ENCODE assay signal across 9 mouse cellular contexts in the genomic region with DNA sequence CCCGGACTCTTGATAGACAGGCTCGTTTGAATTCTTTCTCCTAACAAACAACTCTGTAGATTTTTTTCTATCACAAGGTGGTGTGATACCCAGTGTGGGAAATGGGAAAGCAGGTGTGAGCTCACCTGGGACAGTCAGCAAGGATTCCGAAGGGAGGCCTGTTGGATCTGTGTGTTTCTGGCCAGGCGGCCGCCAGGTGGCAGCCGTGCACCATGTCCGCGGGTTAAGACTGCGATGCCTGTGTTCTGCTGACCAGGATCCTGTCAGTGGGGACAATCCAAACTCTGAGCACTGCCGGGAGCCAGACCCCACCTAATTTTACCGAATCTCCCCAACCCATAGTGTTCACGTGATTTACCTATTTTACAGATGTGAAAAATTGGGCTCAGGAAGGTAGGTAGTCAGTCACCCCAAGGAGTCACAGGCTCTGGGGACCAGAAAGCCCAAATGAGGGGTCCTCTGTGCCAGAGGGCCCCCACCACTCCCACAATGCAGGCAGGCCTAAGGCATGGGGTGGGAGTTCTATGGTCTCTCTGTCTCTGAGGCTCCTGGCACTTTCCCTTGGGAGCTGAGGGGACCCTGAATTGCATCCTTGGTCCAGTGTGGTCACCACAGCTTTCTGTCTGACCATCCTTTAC.
DNase-seq lines count a peak whose midpoint lies in the region; ATAC-seq lines count a peak whose summit lies in the region.
"Had no signal": no experiment of that assay in that cellular context is flagged by ENCODE, and none has a peak within 500 bp of the region (broad histone marks: within the 10 kb centered on the region; RNA-seq: fewer than 3 reads in every experiment).

No protein-coding gene starts in this region.

- no peak overlapping the region for H3K4me3 ChIP-seq in embryonic facial prominence, embryonic 14.5 days (ENCODE audit: low read depth, low read length)
- no peak overlapping the region for H3K4me3 ChIP-seq in limb, embryonic 12.5 days (replicated peaks)
- H3K4me3 ChIP-seq in midbrain, embryonic 15.5 days, result no peak overlapping the region

- H3K4me1 ChIP-seq in embryonic facial prominence, embryonic 14.5 days (ENCODE audit: control insufficient read depth, insufficient read depth, low read length), result peaks cover 4% of the 10 kb centered on the region; the same call in 1 of the 2 replicates
- H3K4me1 ChIP-seq in limb, embryonic 12.5 days (replicated peaks), result peaks cover 6% of the 10 kb centered on the region; the same call in 1 of the 2 replicates
- H3K4me1 ChIP-seq in midbrain, embryonic 15.5 days, result no peaks in the 10 kb centered on the region

- peak; percentile 80 for DNase-seq in 3T3-L1 (ENCODE audit: low read depth, low spot score)
- peak; percentile 84 to 89 for DNase-seq in adrenal gland, postnatal 36 days
- peak; percentile 77 for DNase-seq in embryonic facial prominence, embryonic 14.5 days (ENCODE audit: low spot score)
- DNase-seq in heart, adult 9 months (ENCODE audit: low spot score in 2 of 2), result peak; percentile 73 to 84
- DNase-seq in kidney, adult 8-10 months, result peak; percentile 71 to 86
- peak; percentile 56 for DNase-seq in spleen, adult 12 weeks (ENCODE audit: low spot score)

- H3K36me3 ChIP-seq in embryonic facial prominence, embryonic 14.5 days (ENCODE audit: control insufficient read depth, insufficient read depth, low read length), result peaks cover 9% of the 10 kb centered on the region; the same call in 1 of the 2 replicates
- peaks cover 10% of the 10 kb centered on the region for H3K36me3 ChIP-seq in limb, embryonic 12.5 days
- no peaks in the 10 kb centered on the region for H3K36me3 ChIP-seq in midbrain, embryonic 15.5 days (replicated peaks)

- no peak overlapping the region for H3K9ac ChIP-seq in embryonic facial prominence, embryonic 14.5 days (ENCODE audit: low read depth, low read length)
- no peak overlapping the region for H3K9ac ChIP-seq in limb, embryonic 12.5 days (replicated peaks)
- H3K9ac ChIP-seq in midbrain, embryonic 15.5 days, result no peak overlapping the region

- no peak overlapping the region for H3K4me2 ChIP-seq in embryonic facial prominence, embryonic 14.5 days (ENCODE audit: low read depth, low read length)
- no peak overlapping the region for H3K4me2 ChIP-seq in limb, embryonic 12.5 days
- no peak overlapping the region for H3K4me2 ChIP-seq in midbrain, embryonic 15.5 days

- H3K27me3 ChIP-seq in embryonic facial prominence, embryonic 14.5 days (replicated peaks; ENCODE audit: control insufficient read depth, insufficient read depth, low read length), result no peaks in the 10 kb centered on the region
- H3K27me3 ChIP-seq in limb, embryonic 12.5 days, result no peaks in the 10 kb centered on the region
- H3K27me3 ChIP-seq in midbrain, embryonic 15.5 days (replicated peaks), result no peaks in the 10 kb centered on the region
- H3K27me3 ChIP-seq: Patski had no signal

- WGBS in embryonic facial prominence, embryonic 14.5 days, result 7% methylated on average over 12 of the region's 12 CpGs
- 7% methylated on average over 12 of the region's 12 CpGs for WGBS in limb, embryonic 12.5 days
- 8% methylated on average over 12 of the region's 12 CpGs for WGBS in midbrain, embryonic 15.5 days

- peak; percentile 83 for ATAC-seq in embryonic facial prominence, embryonic 14.5 days (ENCODE audit: low read depth)
- peak; percentile 75; the same call in 1 of the 2 replicates for ATAC-seq in limb, embryonic 12.5 days (ENCODE audit: insufficient number of reproducible peaks, insufficient read depth, low FRiP score, low TSS enrichment, low read depth)
- peak; percentile 88 for ATAC-seq in midbrain, embryonic 15.5 days (replicated peaks)
- ATAC-seq: Patski had no signal

- H3K9me3 ChIP-seq in embryonic facial prominence, embryonic 14.5 days (ENCODE audit: control insufficient read depth, low read length), result no peaks in the 10 kb centered on the region
- H3K9me3 ChIP-seq in limb, embryonic 12.5 days, result no peaks in the 10 kb centered on the region
- no peaks in the 10 kb centered on the region for H3K9me3 ChIP-seq in midbrain, embryonic 15.5 days

- no peak overlapping the region for H3K27ac ChIP-seq in embryonic facial prominence, embryonic 14.5 days (replicated peaks; ENCODE audit: low read depth, low read length)
- no peak overlapping the region for H3K27ac ChIP-seq in limb, embryonic 12.5 days
- H3K27ac ChIP-seq in midbrain, embryonic 15.5 days, result no peak overlapping the region
